Mouse (Mus musculus) intestine, embryonic 15.5 days (tissue): ENCODE results near the gene Cxcl9. TPM values are rescaled to one million over a fixed set of nuclear protein-coding genes. Genes with fewer than 3 reads are reported as not detected.
A peak's percentile ranks its signal among the peaks of the same experiment; 100 is the strongest.
"Not testable (repeated sequence)": the region's sequence is repeated elsewhere in the genome, so short reads cannot be mapped to it uniquely, and the experiment has no call there.

Experiments
- ATAC-seq: fragments of 200-750 bp; cut with Nextera tagmentation; 2 replicates; pipeline ENCODE4 v1.8.0; 2017; ENCODE audit warnings: moderate TSS enrichment, moderate library complexity
- H3K27ac ChIP-seq: fragments of 300-500 bp; sonication (generic); 2 replicates; pipeline ENCODE4 v1.5.1; 2015; ENCODE audit warnings: mild to moderate bottlenecking, inconsistent platforms
- H3K27me3 ChIP-seq: fragments of 300-500 bp; sonication (generic); replicated peaks from 2 replicates; pipeline ENCODE4 v1.6.1; 2015; ENCODE audit warnings: inconsistent platforms
- H3K36me3 ChIP-seq: fragments of 300-500 bp; sonication (generic); 2 replicates; pipeline ENCODE4 v1.6.1; 2015; ENCODE audit warnings: inconsistent platforms
- H3K4me1 ChIP-seq: fragments of 300-500 bp; sonication (generic); replicated peaks from 2 replicates; pipeline ENCODE4 v1.6.1; 2015; ENCODE audit warnings: inconsistent platforms
- H3K4me2 ChIP-seq: fragments of 300-500 bp; sonication (generic); replicated peaks from 2 replicates; pipeline ENCODE4 v1.6.1; 2015; ENCODE audit warnings: mild to moderate bottlenecking, inconsistent platforms
- H3K4me3 ChIP-seq: fragments of 300-500 bp; sonication (generic); replicated peaks from 2 replicates; pipeline ENCODE4 v1.5.1; 2015; ENCODE audit warnings: inconsistent platforms
- H3K9ac ChIP-seq: fragments of 300-500 bp; sonication (generic); 2 replicates; pipeline ENCODE4 v1.6.1; 2015; ENCODE audit warnings: inconsistent platforms
- H3K9me3 ChIP-seq: fragments of 300-500 bp; sonication (generic); 2 replicates; pipeline ENCODE4 v1.6.1; 2016; ENCODE audit warnings: inconsistent platforms
- WGBS: fragments of 180-500 bp; shearing (Covaris S2); methylation state at CpG from one replicate; pipeline ENCODE4 v1.1.7; 2015; 5-methylcytosine and 5-hydroxymethylcytosine counted together
- polyA plus RNA-seq: library from polyadenylated mRNA; unstranded; fragments of >200 nt; fragmentation: Nextera tagmentation; extraction: Ambion mirVana; gene quantifications from 2 replicates; pipeline ENCODE4 v1.2.1, GENCODE M21; 2015

Cxcl9 gene
- polyA plus RNA-seq, 1 experiment from 2014 or later = not detected

DNA sequence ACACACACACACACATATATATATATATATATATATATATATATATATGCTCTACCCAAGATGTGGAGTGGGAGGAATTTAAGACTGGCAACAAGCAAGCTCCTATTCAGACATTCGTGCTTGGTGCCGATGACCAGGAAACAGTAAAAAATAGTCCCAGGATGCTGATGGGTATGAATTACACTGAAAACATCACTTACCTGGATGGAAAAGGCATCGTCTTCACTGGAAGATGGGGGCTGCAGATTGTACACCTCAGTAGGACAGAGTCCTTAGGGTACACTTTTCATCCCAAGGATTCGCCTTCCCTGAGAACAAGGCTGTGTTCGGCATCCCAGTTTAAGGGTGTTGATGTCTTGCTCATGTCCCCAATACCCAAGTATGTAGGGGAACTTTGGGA, 36.1 kb upstream of the Cxcl9 start:
- Histone ChIP-seq H3K4me3 (no peak overlapping the region), H3K4me2 (no peak overlapping the region), H3K9me3 (no peaks in the 10 kb centered on the region), H3K36me3 (no peaks in the 10 kb centered on the region), H3K27ac (no peak overlapping the region), H3K27me3 (no peaks in the 10 kb centered on the region), H3K4me1 (peaks cover 7% of the 10 kb centered on the region; the same call in 1 of the 2 replicates), H3K9ac (no peak overlapping the region)
- WGBS = 91% methylated on average over 5 of the region's 5 CpGs
- no peak for ATAC-seq

DNA sequence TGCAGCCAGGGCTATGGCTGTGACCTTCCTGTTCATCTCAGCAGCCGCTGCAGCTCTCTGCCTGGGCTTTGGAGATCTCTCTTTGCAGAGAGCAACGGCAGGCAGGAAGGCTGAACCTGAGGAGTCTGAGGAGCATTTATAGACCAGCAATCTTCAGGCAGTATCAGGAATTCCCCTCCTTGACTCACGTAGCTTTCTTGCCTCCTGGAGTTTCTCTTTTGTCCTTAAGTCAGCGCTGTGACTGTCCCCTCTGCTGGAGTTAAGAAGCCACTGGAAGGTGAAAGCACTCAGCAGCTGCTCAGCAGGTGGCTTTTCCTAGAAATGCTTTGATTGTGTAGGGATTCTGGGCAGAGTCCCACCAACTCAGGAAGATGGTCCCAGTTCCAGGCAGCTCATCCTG, 35.3 kb upstream of the Cxcl9 start:
- no peaks in the 10 kb centered on the region for H3K36me3 ChIP-seq
- H3K4me2 ChIP-seq = no peak overlapping the region
- 15% methylated on average over 4 of the region's 4 CpGs for WGBS
- H3K4me1 ChIP-seq = peaks cover 7% of the 10 kb centered on the region; the same call in 1 of the 2 replicates
- ATAC-seq = no peak
- H3K9me3 ChIP-seq = no peaks in the 10 kb centered on the region
- no peak overlapping the region for H3K27ac ChIP-seq
- H3K9ac ChIP-seq = no peak overlapping the region
- H3K27me3 ChIP-seq = no peaks in the 10 kb centered on the region
- H3K4me3 ChIP-seq = no peak overlapping the region

DNA sequence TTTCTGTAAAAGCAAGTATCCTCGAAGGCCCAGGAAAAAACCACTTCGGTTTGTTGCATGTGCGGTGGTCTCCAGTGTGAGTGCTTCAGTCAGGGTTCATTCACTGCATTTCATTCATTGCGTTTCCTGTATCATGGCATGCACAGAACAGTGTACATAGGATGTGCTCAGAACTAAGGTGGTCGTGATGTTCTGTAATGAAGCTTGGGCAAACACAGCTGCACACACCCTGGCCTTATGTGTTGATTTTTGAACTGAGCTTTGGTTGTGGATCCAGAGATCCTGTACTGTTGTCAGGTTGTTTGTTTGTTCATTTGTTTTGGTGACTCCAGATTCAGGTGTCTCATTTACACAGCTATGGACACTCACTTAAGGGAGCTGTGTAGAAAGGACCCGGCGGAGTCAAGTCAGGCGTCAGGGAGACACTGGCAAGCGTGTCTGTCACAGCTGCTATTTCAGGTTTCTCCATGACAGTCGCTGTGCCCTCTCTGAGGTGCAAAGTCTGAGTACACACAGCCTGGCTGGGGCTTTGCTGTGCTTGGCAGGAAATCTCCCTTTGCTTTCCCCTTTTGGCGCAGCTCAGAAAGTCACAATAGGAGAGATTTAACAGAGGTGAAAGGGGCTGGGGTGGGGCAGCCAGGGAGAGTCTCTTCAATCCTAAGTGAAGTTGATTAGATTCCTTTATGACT, 31.0 kb upstream of the Cxcl9 start:
- no peaks in the 10 kb centered on the region for H3K36me3 ChIP-seq
- H3K27ac ChIP-seq = no peak overlapping the region
- ATAC-seq = peak; percentile 20; the same call in 1 of the 2 replicates
- no peak overlapping the region for H3K9ac ChIP-seq
- 72% methylated on average over 11 of the region's 11 CpGs for WGBS
- H3K4me1 ChIP-seq = no peaks in the 10 kb centered on the region
- H3K9me3 ChIP-seq = no peaks in the 10 kb centered on the region
- no peak overlapping the region for H3K4me3 ChIP-seq
- H3K4me2 ChIP-seq = no peak overlapping the region
- H3K27me3 ChIP-seq = no peaks in the 10 kb centered on the region

DNA sequence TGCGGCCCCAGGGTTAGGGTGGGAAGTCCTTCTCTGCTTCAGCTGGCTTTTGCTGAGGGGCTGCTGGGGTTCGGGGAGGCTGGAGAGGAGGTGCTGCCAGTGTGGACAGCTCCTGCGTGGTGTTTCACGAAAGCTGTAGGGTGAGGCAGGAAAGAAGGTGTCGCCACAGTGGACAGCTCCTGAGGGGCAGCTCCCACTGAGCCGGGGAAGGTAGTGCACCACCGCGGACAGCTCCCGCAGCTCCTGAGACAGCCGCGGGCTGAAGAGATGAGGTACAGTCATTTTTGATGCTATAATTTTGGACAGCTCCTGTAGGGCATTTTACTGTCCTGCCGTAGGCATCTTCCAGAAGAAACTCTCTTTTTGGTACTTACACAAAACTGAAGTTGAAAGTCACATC, 30.2 kb upstream of the Cxcl9 start:
- Histone ChIP-seq H3K4me1 (peaks cover 4% of the 10 kb centered on the region; the same call in 1 of the 2 replicates), H3K27me3 (no peaks in the 10 kb centered on the region), H3K36me3 (no peaks in the 10 kb centered on the region), H3K9ac (no peak overlapping the region), H3K9me3 (no peaks in the 10 kb centered on the region), H3K4me2 (no peak overlapping the region), H3K27ac (no peak overlapping the region), H3K4me3 (no peak overlapping the region)
- 0 out of 2 replicates have a peak, but pooled peaks have one; percentile 49 for ATAC-seq
- 24% methylated on average over 11 of the region's 12 CpGs for WGBS

- Histone ChIP-seq H3K9ac (peak overlapping the region; percentile 33; the same call in 1 of the 2 replicates), H3K27me3 (no peaks in the 10 kb centered on the region), H3K4me3 (peak overlapping the region; percentile 31), H3K36me3 (no peaks in the 10 kb centered on the region), H3K4me2 (peak overlapping the region; percentile 45), H3K4me1 (peaks cover 10% of the 10 kb centered on the region; the same call in 1 of the 2 replicates), H3K27ac (no peak overlapping the region), H3K9me3 (no peaks in the 10 kb centered on the region)
- peak; percentile 67 for ATAC-seq
- WGBS = 21% methylated on average over 11 of the region's 11 CpGs
Observed at GRCm38 (mm10) chr5:92353517-92353916, 25.6 kb upstream of the Cxcl9 start.

DNA sequence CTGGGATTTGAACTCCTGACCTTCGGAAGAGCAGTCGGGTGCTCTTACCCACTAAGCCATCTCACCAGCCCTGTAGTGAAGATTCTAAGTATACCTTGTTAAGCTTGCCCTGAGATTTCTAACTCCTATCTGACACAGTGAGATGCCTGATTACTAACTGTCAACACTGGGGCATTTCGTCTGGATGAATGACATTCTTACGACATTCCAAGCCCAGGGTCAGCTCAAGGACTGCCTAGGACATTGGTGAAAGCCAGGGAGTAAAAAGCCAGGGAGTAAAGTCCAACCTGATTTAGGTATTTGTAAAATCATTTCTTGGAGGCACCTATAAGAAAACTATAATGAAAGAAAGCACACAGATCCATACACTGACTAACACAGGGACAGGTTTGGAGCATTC, 24.8 kb upstream of the Cxcl9 start:
- ATAC-seq, H3K27ac ChIP-seq, H3K27me3 ChIP-seq, H3K9me3 ChIP-seq, H3K4me2 ChIP-seq, H3K9ac ChIP-seq, H3K36me3 ChIP-seq, H3K4me3 ChIP-seq: not testable (repeated sequence)
- H3K4me1 ChIP-seq = peaks cover 18% of the 10 kb centered on the region; the same call in 1 of the 2 replicates
- 63% methylated on average over 4 of the region's 4 CpGs for WGBS

DNA sequence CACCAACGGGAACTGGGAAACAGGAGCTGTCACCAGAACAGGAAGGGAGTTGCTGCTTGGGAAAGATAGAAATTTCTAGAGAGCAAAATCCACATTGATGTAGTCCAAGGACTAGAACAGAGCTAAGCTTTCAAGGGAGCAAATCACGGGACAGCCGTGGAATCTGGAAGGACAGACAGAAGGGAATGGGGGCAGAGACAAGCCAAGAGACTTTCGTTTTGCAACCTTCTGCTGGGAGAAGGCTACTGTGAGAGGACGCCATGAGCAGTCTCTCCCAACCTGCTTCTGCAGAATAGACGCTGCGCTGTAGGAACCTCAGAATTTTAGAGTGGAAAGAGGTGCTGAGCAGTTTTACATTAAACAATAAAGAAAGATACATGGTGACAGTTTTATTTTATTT, 21.9 kb upstream of the Cxcl9 start:
- ATAC-seq = no peak
- H3K36me3 ChIP-seq = no peaks in the 10 kb centered on the region
- H3K9me3 ChIP-seq = no peaks in the 10 kb centered on the region
- 80% methylated on average over 7 of the region's 7 CpGs for WGBS
- H3K4me1 ChIP-seq = peaks cover 18% of the 10 kb centered on the region; the same call in 1 of the 2 replicates
- H3K4me2 ChIP-seq = no peak overlapping the region
- no peaks in the 10 kb centered on the region for H3K27me3 ChIP-seq
- H3K9ac ChIP-seq = no peak overlapping the region
- H3K27ac ChIP-seq = no peak overlapping the region
- H3K4me3 ChIP-seq = no peak overlapping the region

- H3K9ac ChIP-seq = no peak within 1 kb of the TSS
- H3K4me3 ChIP-seq = peak within 1 kb of the TSS; percentile 25
Observed at GRCm38 (mm10) chr5:92348794-92349413, 21.0 kb upstream of the Cxcl9 start, which contains the start of gene Cxcl10. Gene Cxcl10, minus strand, starts transcription at chr5:92348889.

GRCm38 (mm10) chr5:92345006-92345405, 17.1 kb upstream of the Cxcl9 start:
- Histone ChIP-seq H3K9ac (no peak overlapping the region), H3K4me1 (peaks cover 11% of the 10 kb centered on the region; the same call in 1 of the 2 replicates), H3K9me3 (no peaks in the 10 kb centered on the region), H3K36me3 (no peaks in the 10 kb centered on the region), H3K4me3 (no peak overlapping the region), H3K4me2 (no peak overlapping the region), H3K27me3 (no peaks in the 10 kb centered on the region), H3K27ac (no peak overlapping the region)
- ATAC-seq = no peak
- 82% methylated on average over 8 of the region's 8 CpGs for WGBS

More at GRCm38 (mm10) chr5:92348794-92349413, 21.0 kb upstream of the Cxcl9 start, which contains the start of gene Cxcl10:
- H3K27ac ChIP-seq = no peak within 1 kb of the TSS
- peak; percentile 91 for ATAC-seq
- peak within 1 kb of the TSS; percentile 60 for H3K4me2 ChIP-seq
- peaks cover 18% of the 10 kb centered on the region; the same call in 1 of the 2 replicates for H3K4me1 ChIP-seq
- H3K27me3 ChIP-seq = no peaks in the 10 kb centered on the region
- no peaks in the 10 kb centered on the region for H3K36me3 ChIP-seq
- no peaks in the 10 kb centered on the region for H3K9me3 ChIP-seq
- 9% methylated on average over 14 of the region's 14 CpGs for WGBS

- no peak overlapping the region for H3K9ac ChIP-seq
- no peak overlapping the region for H3K4me2 ChIP-seq
- no peak overlapping the region for H3K4me3 ChIP-seq
- WGBS = 79% methylated on average over 4 of the region's 4 CpGs
- H3K27me3 ChIP-seq = no peaks in the 10 kb centered on the region
- no peak for ATAC-seq
- H3K36me3 ChIP-seq = no peaks in the 10 kb centered on the region
- no peak overlapping the region for H3K27ac ChIP-seq
- H3K9me3 ChIP-seq = no peaks in the 10 kb centered on the region
- no peaks in the 10 kb centered on the region for H3K4me1 ChIP-seq
Observed at GRCm38 (mm10) chr5:92340606-92341005, 12.7 kb upstream of the Cxcl9 start.

GRCm38 (mm10) chr5:92336743-92337142, 8.9 kb upstream of the Cxcl9 start:
- ATAC-seq = no peak
- Histone ChIP-seq H3K4me1 (0 out of 2 replicates have a peak, but pooled peaks cover 3% of the 10 kb centered on the region), H3K4me2 (no peak overlapping the region), H3K36me3 (no peaks in the 10 kb centered on the region), H3K27ac (no peak overlapping the region), H3K27me3 (no peaks in the 10 kb centered on the region), H3K4me3 (no peak overlapping the region), H3K9me3 (no peaks in the 10 kb centered on the region), H3K9ac (no peak overlapping the region)
- WGBS = 76% methylated on average over 3 of the region's 3 CpGs

GRCm38 (mm10) chr5:92332359-92332840, 4.5 kb upstream of the Cxcl9 start:
- Histone ChIP-seq H3K27ac (peak overlapping the region; percentile 84), H3K9me3 (no peaks in the 10 kb centered on the region), H3K4me3 (no peak overlapping the region), H3K36me3 (no peaks in the 10 kb centered on the region), H3K9ac (no peak overlapping the region), H3K4me1 (0 out of 2 replicates have a peak, but pooled peaks cover 5% of the 10 kb centered on the region), H3K27me3 (no peaks in the 10 kb centered on the region), H3K4me2 (peak overlapping the region; percentile 25)
- WGBS = 48% methylated on average over 9 of the region's 9 CpGs
- peak; percentile 74 for ATAC-seq
